Mouse (Mus musculus) kidney, adult 18-20 months (tissue): Measurements from ENCODE around the gene Scn11a.

Experiments used
- DNase-seq: peaks from one replicate; pipeline ENCODE4 v3.0.0; 2021

Gene Scn11a

DNA sequence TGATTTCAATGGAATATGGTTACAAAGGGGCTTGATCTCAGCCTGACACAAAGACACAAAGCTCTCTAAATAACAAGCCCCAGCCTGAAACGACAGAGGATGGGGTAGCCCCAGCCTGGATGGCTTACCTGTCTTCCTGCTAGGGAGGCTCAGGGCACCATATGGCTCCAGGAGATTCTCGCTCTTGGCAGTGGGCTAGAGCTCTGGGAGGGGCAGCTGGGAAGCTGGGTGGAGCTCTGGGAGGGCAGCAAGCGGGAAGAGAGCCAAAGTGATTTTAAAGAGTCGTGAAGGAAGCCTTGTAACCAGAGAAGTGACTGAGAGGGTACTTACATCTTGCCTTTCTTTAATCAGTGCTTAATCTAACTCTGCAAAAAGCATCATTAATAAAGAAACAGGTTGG lies at the start of gene Scn11a:
Gene Scn11a (minus strand): TSS at position 160 of the 400 bp plus-strand sequence.
- DNase-seq = no peak

DNA sequence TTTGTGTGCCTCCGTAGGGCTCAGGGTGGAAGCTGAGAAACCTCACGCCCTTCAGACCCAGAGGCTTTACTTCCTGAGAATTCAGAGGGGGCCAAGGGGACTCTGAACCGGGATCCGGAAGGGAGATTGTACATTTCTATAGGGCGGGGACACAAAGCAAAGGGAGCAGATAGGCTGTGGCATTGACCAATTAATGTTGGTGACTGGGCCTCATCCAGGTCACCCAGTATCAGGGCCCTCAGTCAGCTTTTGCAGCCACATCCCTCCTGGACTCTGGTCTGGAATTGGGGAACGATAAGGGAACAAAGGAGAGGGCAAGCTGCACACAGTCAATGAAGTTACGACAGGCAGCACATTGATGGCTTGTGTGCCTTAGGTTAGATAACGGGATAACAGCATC lies 28.9 kb upstream of the Scn11a start:
- DNase-seq = no peak

DNA sequence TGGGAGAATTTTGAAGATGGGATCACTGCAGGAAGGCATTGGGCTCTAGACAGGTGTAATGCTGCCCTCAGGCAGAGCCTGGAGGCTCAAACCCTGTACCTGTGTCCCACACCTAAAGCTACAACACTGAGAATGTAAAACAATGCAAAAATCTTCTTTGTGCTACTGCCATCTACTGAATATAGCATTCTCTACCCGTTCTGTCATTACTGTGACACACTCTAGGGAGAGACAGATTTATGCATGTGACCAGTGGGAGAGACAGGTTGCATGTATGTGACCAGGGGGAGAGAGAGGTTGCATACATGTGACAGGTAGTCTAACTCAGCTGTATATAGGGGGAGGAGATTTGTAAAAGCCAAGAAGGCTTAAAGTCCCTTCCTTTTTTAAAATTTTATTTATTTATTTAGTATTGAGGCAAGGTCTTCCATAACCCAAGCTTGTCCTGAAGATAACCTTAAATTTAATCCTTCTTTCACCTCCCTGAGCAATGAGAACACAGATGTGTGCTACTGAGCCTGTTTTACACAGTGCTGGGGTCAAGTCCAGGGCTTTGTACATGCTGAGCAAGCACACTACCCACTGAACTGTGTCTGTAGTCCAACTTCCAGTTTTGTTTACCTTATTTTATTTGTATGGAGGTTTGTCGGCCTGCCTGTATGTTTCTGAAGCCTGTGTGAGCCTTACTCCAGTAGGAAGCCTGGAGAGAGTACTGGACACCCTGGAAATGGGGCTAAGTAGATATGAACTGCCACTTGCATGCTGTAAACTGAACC lies 28.0 kb upstream of the Scn11a start:
- DNase-seq = peak; percentile 24

DNA sequence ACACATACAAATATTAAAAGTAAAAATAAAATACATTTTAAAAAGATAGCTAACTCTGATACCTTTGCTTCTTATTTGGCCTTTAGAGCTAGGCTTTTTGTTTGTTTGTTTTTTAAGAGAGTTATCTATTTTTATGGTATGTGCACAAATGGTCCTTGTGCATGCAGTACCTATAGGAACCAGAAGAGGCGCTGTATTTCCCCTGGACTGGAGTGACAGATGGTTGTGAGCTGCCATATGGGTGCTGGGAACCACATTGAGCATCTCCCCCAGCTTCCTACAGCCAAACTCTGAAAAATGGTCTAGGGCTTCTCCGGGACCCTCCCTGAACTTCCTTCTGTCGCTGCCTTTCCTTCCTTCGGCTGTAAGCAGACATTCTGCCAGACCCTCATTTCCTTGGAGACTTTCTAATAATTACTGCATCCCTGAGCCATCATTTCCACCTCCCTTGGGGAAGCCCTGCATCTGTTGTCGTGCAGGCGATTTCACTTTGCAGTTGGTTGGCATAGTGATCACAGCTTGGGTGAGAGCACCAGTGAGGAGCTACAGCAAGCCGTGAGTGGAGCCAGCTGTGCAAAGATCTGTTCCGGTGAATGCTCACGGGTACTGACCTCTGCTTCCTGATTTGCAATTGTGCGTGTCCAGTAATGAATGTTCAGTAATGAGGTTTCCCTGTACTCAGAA lies 27.2 kb upstream of the Scn11a start:
- peak; percentile 43 for DNase-seq

DNA sequence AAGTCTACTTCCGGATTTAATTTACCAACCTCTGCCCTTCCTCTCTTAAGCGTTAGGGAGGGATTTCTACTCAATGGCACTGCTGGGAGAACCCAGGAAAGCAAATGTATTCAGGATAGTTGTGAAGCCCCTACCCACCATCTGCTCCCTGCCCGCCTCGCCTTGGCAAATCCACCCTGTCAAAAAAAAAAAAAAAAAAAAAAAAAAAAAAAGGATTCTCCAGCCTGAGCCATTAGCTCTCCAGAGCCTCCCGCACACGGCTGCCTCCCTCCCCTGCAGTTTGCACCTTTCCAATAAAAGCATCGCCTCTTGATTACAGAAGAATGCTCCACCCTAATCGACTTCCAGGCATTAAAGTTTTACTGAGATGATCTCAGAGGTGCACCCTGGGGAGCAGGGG lies 24.0 kb upstream of the Scn11a start:
- no peak for DNase-seq

DNA sequence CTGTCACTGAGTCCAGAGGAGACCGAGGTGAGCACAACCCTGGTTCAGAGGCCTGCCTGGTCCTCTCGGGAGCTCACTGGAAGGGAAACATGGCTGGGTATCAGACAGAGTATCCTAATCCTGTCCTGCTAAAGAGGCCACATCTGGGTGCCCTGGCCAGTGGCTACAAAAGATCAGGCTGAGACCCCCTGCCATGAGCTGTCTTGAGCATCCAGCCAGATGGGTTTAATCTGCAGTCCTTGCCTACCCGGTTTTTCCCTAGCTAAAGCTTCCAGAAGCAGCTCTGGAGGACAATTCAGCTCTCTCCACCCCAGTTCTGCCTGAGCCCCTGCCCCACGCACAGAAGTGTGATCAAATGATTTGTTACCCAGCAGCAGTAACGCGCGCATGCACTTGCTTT lies 23.4 kb upstream of the Scn11a start:
- DNase-seq = no peak

DNA sequence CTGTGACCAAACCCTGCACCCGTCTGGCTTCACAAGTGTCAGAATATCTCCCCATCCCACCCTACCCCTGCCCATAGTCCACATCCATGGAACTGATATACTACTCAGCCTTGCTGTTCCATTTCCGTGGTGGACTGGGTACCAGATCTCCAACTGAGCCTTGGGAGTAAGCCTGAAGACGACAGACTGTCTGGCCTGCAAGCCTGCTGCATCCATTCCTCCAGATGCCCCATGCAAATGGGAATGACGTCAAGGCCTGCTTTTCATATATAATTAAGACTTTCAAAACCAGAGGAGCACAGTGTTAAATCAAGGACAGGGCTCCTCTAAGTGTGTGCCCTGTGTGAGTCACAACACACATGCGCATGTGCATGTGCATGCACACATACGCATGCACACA lies 21.9 kb upstream of the Scn11a start:
- no peak for DNase-seq

DNA sequence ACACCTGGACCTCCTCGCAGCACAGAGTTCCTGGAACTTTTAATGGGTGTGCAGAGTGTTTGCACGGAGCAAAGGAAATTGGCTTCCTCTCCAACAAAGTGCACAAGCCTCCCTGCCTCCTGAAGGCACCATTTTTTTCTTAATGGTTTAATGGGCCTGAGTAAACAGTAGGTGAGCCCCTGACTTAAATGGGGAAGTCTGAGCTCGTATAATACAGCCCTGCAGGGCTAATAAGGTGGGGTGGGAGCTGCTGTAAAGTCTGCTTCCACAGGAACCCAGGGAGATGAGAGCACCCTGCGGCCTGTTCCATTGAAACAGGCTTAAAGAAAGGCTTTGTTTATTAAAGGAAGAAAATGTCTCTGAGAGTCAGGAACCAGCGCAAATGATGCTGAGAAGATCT lies 19.5 kb upstream of the Scn11a start:
- no peak for DNase-seq

DNA sequence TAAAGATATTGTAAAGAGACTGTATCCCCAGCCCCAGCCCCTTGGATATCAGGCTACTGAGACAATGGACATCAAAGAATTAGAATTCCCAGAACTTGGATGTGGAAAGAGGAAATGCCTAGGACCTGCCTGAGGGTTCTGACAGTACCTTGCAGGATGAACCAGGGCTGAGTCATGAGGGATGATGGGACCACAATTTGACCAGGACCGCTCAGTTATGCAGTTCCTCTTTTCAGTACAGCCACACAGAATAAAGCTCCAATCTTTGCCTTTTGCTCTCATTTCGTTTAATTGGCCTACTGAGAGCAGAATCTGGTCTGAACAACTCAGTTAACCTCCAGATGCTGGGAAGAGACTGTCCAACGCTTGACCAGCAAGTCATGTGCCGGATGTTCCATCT lies 18.3 kb upstream of the Scn11a start:
- no peak for DNase-seq

DNA sequence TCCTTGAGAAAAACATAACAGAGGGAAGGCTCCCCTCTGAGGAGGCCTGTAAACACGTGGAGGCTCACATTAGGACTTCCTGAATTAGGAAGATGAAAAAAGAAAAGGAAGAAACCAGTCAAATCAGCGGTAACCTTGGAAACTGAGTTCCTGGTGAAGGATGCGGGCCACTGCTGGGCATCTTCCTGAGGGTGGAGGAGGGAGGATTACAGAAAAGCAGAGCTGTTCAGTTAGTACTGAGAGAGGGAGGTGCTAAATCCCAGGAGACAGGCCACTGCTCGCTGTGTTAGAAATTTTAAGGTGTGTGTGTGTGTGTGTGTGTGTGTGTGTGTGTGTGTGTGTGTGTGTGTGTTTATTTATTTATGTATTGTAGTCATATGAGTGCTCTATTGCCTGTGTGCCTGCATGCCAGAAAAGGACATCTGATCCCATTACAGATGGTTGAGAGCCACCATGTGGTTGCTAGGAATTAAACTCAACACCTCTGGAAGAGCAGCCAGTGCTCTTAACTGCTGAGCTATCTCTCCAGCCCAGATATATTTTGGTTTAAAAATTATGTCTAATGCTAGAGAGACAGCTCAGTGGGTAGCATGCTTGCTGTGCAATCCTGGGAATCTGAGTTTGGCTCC lies 17.4 kb upstream of the Scn11a start:
- no peak for DNase-seq

DNA sequence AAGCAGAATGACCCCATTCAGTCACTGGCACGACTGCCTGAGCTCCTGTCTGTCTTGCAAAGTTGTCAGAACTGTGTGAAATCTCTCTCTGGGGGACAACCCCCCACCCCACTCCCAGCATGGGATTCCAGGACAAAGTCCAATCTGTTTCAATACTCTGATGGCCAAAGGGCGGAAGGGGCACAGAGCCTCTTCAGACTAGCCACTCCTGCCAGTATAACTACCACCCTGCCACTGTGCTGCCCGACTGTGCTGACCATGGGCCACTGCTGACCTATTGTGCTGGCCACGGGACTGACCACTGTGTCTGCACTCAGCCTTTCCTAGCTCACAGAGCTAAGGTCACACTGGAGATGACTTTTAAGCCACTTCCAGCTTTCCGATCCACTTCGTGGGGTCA lies 16.8 kb upstream of the Scn11a start:
- DNase-seq = peak; percentile 57

DNA sequence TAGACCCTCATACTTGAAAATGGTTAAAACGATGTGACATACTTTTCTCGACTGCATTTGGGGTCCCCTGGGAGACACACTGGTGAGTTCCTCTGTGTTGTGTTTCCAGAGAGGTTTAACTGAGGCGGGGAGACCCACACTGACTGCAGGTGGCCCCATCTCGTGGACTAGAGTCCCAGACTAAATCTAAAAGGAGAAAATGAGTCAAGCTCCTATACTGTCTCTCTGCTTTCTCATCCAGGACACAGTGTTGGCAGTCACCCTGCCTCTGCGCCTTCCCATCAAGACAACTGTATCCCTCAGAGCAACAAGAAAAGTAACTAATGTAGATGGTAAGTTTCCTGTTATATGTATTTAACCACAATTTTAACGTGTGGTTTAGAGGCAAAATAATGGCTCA lies 15.9 kb upstream of the Scn11a start:
- no peak for DNase-seq

DNA sequence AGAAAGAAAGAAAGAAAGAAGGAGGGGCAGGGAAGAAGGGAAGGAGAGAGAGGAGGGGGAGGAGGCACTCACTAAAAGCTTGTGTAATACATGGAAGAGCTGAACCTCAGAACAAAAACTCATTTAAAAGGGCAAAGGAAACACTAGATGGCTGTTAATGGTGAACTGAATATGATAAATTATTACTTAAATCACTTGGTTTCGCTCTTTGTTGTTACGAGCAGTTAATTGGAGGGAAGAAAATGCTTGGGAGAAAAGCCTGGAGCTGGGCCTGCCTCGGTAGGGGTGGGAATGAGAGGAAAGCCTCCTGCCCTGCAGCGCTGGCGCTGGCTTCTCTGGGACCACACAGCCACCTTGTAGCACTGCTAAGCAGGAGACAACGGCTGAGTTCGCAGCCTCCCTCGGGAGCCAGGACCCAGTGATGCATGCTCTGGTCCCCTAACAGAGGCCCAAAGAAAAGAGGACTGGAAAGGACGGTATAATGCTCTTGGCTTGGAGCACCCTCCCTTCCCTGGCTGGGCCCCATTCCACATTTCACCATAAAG lies 10.4 kb upstream of the Scn11a start:
- DNase-seq = peak; percentile 25

DNA sequence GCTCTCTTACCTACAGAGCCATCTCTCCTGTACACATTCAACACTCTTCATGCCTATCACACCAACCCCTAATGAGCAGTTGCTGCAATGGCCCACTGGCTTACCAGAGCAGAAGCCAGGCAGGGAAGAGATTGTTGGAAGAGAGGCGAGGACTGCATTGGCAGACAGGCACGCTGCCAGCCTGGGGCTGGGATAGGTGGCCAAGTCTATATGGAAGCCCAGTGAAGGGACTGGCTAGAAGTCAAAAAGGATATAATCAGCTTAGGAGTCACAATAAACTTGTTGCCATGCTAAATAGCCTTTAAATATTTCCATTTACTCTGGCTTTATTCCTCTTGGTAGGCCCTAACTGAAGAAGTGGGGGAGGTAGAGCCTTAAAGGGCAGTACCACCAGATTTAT lies 5.7 kb upstream of the Scn11a start:
- no peak for DNase-seq

DNA sequence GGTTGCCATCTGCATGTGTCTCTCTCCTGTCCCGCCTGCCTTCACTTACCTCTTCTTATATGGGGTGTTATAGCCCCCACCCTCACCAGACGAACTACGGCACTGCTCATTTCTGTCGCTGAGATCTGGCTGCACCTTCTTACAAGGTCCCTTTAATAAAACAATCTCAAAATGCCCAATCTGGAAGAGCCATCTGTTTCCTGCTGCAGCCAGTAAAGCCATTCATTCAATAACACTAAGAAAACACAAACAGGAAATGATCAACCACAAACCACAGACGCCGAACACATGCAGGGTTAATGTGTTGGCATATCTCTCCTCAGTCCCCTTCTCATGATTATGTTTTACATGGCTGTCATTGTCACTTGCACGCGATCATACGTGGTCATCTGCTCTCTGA lies 1.5 kb downstream of the Scn11a start:
- DNase-seq = no peak

DNA sequence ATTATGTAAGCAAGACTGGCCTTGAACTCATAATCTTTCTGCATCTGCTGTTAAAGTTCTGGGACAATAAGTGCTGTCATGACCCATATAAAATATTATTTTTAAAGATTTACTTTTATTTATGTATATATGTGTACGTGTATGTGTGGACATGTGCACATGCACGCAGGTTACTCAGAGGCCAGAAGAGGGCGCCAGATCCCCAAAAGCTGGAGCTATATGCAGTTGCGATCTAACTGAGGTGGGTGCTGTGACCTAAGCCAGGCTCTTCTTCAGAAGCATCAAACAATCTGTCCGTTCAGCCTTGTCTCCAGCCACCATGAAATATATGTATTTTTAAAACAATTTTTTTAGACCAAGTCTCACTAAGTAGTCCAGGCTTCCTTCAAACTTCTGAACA lies 11.6 kb downstream of the Scn11a start:
- no peak for DNase-seq

DNA sequence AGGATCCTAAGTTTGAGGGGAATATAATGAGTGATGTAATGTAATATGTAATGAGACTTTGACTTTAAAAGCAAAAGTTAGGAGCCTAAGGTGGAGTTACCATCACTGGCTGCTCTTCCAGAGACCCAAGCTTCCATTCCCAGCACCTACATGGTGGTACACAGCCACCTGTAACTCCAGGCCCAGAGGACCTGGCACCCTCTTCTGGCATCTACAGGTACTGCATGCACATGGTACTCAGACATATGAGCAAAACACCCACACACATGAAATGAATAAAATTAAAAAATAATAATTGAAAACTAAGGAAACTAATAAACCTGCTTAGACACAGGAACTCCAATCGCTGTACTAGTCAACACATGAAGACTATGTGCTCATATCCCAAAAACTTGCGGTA lies 18.8 kb downstream of the Scn11a start:
- peak; percentile 6 for DNase-seq

DNA sequence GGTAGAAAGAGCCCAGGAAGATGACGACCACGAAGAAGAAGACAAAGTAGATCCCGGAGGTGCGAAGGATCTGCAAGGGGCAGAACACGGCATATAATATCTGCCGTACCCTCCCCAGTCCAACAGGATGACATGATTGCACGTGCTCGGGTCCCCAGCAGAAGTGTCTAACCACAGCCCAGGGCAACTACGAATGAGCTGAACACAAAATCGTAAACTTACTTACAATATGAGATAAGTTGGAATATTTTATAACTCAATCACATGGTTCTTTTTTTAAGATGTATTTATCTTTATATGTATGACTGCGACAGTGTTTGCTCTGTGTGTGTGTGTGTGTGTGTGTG lies 20.8 kb downstream of the Scn11a start:
- DNase-seq = no peak

DNA sequence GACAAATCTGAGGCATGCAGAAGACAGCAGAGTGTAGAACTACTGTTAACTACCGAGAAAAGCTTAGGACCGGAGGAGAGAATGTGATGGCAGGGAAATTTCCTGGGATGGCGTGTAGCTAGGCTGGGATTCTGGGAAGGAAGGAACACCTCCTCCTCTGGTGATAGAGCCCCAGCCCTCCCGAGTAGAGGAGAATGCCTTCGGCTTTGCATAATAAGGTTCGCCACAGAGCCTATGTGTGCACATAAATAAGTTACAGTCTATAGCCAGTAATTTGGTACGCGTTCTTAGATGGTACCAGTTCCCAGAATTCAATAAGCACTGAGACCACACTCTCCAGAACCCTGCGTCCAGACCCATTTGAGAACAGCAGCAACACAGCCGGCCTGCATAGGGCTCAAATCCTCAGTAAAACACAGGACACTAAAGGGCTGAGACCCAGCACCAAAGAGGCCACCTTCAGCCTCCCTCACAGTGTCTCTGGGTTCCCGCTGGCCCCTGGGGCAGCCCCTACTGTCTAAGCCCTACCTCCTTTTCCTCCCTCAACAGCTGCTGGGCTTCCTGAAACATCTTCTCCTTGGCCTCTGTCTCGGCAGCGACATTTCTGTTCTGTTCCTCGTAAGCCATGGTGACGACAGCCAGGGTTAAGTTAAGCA lies 21.3 kb downstream of the Scn11a start:
- DNase-seq = no peak

DNA sequence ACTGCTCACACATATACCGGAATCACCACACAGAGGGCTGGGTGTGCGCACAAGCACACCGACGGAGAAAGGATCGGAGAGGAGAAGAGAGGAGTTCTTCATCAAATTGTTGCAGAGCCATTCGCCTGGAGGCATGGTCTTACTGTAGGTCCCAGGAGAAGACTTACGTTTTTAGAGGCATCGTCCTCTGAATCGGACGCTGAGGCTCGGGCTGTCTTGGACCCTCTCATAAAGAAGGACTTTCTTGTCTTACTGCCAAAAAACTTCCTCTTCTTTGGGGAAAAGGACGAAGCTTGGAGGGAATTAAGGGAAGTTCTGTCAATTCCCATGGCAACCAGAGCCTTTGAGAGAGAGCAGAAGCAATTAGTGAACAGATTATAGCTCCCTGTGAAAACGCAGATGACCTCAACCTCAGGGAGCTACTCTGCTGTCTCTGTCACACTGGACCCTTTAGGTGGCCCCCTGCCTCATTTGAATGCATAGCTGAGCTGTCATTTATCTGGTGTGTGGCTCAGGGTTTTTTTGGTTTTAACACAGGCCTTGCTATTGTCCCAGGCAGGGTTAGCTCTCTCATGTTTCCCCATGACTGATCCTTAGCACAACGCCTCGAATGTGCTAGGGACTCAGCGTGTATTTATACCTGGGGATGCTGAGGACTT lies 22.0 kb downstream of the Scn11a start:
- DNase-seq = no peak

DNA sequence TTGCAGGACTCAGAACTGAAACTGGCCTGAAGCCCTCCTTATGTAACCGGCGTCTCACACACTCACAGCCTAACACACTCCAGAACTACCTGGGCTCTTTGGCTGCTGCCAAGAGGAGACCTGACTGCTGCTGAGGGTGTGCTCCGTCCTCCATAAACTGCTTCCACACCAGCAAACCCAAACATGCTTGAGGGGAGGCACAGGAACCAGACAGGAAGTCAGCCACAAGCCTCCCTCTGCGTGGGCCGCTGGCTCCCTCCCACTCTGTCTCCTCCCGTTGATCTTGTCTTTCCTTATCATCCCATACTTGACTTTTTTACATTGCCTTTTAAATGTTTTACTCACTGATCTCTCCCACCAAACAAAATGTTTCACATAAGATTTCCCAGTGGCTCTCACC lies 23.8 kb downstream of the Scn11a start:
- DNase-seq = no peak

DNA sequence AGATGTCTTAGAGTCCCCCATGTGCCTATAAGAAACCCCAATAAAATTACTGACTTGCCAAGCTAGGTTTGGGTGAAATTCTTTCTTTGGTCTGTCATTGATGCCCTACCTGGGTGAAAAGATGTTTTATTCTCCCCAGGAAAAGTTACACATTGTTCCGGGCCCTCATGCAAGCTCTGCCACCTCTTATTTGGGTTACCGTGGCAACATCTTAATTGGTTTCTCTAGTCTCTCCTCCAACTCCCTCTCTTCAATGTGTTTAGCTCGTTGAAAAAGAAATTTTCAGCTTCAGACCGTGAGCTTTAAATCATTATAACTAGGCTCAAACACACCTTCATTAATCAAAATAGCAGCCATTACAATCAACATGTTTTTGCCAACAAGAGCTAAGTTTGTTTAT lies 28.5 kb downstream of the Scn11a start:
- no peak for DNase-seq
